Comparison of ENCODE assay signal across 18 mouse cellular contexts in genomic region chr6:82052726-82053118, GRCm38 (mm10). TPM values are rescaled to one million over a fixed set of nuclear protein-coding genes. Genes with fewer than 3 reads are reported as not detected.
DNase-seq lines count a peak whose midpoint lies in the region; ATAC-seq lines count a peak whose summit lies in the region.
"Had no signal": no experiment of that assay in that cellular context is flagged by ENCODE, and none has a peak within 500 bp of the region (broad histone marks: within the 10 kb centered on the region; RNA-seq: fewer than 3 reads in every experiment).

No protein-coding gene starts in this region.

- no peak overlapping the region for H3K4me2 ChIP-seq in intestine, embryonic 15.5 days (replicated peaks)
- no peak overlapping the region for H3K4me2 ChIP-seq in intestine, embryonic 16.5 days (ENCODE audit: low read depth, low read length)
- H3K4me2 ChIP-seq in liver, embryonic 15.5 days, result no peak overlapping the region
- no peak overlapping the region for H3K4me2 ChIP-seq in liver, embryonic 11.5 days
- no peak overlapping the region for H3K4me2 ChIP-seq in embryonic facial prominence, embryonic 14.5 days (ENCODE audit: low read depth, low read length)
- H3K4me2 ChIP-seq: heart, embryonic 15.5 days; midbrain, embryonic 13.5 days had no signal

- no peak for DNase-seq in liver, embryonic 11.5 days (ENCODE audit: low spot score)
- peak; percentile 83 for DNase-seq in embryonic facial prominence, embryonic 14.5 days (ENCODE audit: low spot score)
- peak; percentile 47 for DNase-seq in lung, postnatal 10 days
- no peak for DNase-seq in cerebellum, adult 9-10 months
- DNase-seq: cerebellum, postnatal 36 days; heart, adult 18-20 months; spleen, adult 18-20 months; thymus, postnatal 4 days had no signal

- no peaks in the 10 kb centered on the region for H3K27me3 ChIP-seq in intestine, embryonic 15.5 days (replicated peaks)
- no peaks in the 10 kb centered on the region for H3K27me3 ChIP-seq in intestine, embryonic 16.5 days (replicated peaks; ENCODE audit: control insufficient read depth, insufficient read depth, low read length)
- no peaks in the 10 kb centered on the region for H3K27me3 ChIP-seq in liver, embryonic 15.5 days
- no peaks in the 10 kb centered on the region for H3K27me3 ChIP-seq in liver, embryonic 11.5 days (replicated peaks; ENCODE audit: control insufficient read depth, insufficient read depth, low read length)
- no peaks in the 10 kb centered on the region for H3K27me3 ChIP-seq in embryonic facial prominence, embryonic 14.5 days (replicated peaks; ENCODE audit: control insufficient read depth, insufficient read depth, low read length)
- H3K27me3 ChIP-seq: heart, embryonic 15.5 days had no signal

- H3K4me3 ChIP-seq in intestine, embryonic 15.5 days (replicated peaks), result no peak overlapping the region
- H3K4me3 ChIP-seq in intestine, embryonic 16.5 days (ENCODE audit: low read length), result no peak overlapping the region
- H3K4me3 ChIP-seq in liver, embryonic 15.5 days (replicated peaks), result no peak overlapping the region
- H3K4me3 ChIP-seq in liver, embryonic 11.5 days (ENCODE audit: low read depth, low read length), result no peak overlapping the region
- H3K4me3 ChIP-seq in embryonic facial prominence, embryonic 14.5 days (ENCODE audit: low read depth, low read length), result no peak overlapping the region
- H3K4me3 ChIP-seq: heart, embryonic 15.5 days; hindbrain, embryonic 10.5 days; midbrain, embryonic 13.5 days; myocyte had no signal

- no peaks in the 10 kb centered on the region for H3K9me3 ChIP-seq in intestine, embryonic 15.5 days
- no peaks in the 10 kb centered on the region for H3K9me3 ChIP-seq in intestine, embryonic 16.5 days (ENCODE audit: control insufficient read depth, low read length)
- no peaks in the 10 kb centered on the region for H3K9me3 ChIP-seq in liver, embryonic 15.5 days (replicated peaks)
- H3K9me3 ChIP-seq in liver, embryonic 11.5 days (ENCODE audit: control insufficient read depth, low read length), result no peaks in the 10 kb centered on the region
- H3K9me3 ChIP-seq in embryonic facial prominence, embryonic 14.5 days (ENCODE audit: control insufficient read depth, low read length), result no peaks in the 10 kb centered on the region
- H3K9me3 ChIP-seq: heart, embryonic 15.5 days; hindbrain, embryonic 10.5 days; midbrain, embryonic 13.5 days had no signal

- H3K36me3 ChIP-seq in intestine, embryonic 15.5 days, result no peaks in the 10 kb centered on the region
- no peaks in the 10 kb centered on the region for H3K36me3 ChIP-seq in intestine, embryonic 16.5 days (ENCODE audit: control insufficient read depth, insufficient read depth, low read length)
- H3K36me3 ChIP-seq in liver, embryonic 15.5 days (replicated peaks), result no peaks in the 10 kb centered on the region
- H3K36me3 ChIP-seq in liver, embryonic 11.5 days (ENCODE audit: control insufficient read depth, insufficient read depth, low read length), result no peaks in the 10 kb centered on the region
- no peaks in the 10 kb centered on the region for H3K36me3 ChIP-seq in embryonic facial prominence, embryonic 14.5 days (ENCODE audit: control insufficient read depth, insufficient read depth, low read length)
- H3K36me3 ChIP-seq: heart, embryonic 15.5 days; hindbrain, embryonic 10.5 days; midbrain, embryonic 13.5 days had no signal

- peaks cover 12% of the 10 kb centered on the region; the same call in 1 of the 2 replicates for H3K4me1 ChIP-seq in intestine, embryonic 15.5 days (replicated peaks)
- H3K4me1 ChIP-seq in intestine, embryonic 16.5 days (ENCODE audit: control insufficient read depth, insufficient read depth, low read length), result peaks cover 19% of the 10 kb centered on the region; the same call in 1 of the 2 replicates
- H3K4me1 ChIP-seq in liver, embryonic 15.5 days (replicated peaks), result peaks cover 5% of the 10 kb centered on the region; the same call in 1 of the 2 replicates
- H3K4me1 ChIP-seq in liver, embryonic 11.5 days (replicated peaks; ENCODE audit: control insufficient read depth, insufficient read depth, low read length), result no peaks in the 10 kb centered on the region
- peaks cover 19% of the 10 kb centered on the region for H3K4me1 ChIP-seq in embryonic facial prominence, embryonic 14.5 days (ENCODE audit: control insufficient read depth, insufficient read depth, low read length)
- H3K4me1 ChIP-seq: heart, embryonic 15.5 days; midbrain, embryonic 13.5 days had no signal

- no peak overlapping the region for H3K9ac ChIP-seq in intestine, embryonic 15.5 days
- no peak overlapping the region for H3K9ac ChIP-seq in intestine, embryonic 16.5 days (ENCODE audit: low read depth, low read length)
- H3K9ac ChIP-seq in liver, embryonic 15.5 days, result no peak overlapping the region
- H3K9ac ChIP-seq in liver, embryonic 11.5 days (ENCODE audit: low read depth, low read length), result no peak overlapping the region
- H3K9ac ChIP-seq in embryonic facial prominence, embryonic 14.5 days (ENCODE audit: low read depth, low read length), result no peak overlapping the region
- H3K9ac ChIP-seq: heart, embryonic 15.5 days; midbrain, embryonic 13.5 days had no signal

- ATAC-seq in intestine, embryonic 15.5 days, result no peak
- ATAC-seq in intestine, embryonic 16.5 days, result no peak
- no peak for ATAC-seq in liver, embryonic 15.5 days (ENCODE audit: insufficient read depth)
- no peak for ATAC-seq in liver, embryonic 11.5 days (replicated peaks; ENCODE audit: low FRiP score)
- peak; percentile 42; the same call in 1 of the 2 replicates for ATAC-seq in embryonic facial prominence, embryonic 14.5 days (ENCODE audit: low read depth)
- no peak for ATAC-seq in CD4-positive, CD25-positive, alpha-beta regulatory T cell, adult 4 months
- ATAC-seq: forebrain, embryonic 14.5 days; midbrain, embryonic 13.5 days had no signal

- 0 out of 2 replicates have a peak overlapping the region, but pooled peaks have one; percentile 9 for H3K27ac ChIP-seq in intestine, embryonic 15.5 days
- no peak overlapping the region for H3K27ac ChIP-seq in intestine, embryonic 16.5 days (ENCODE audit: low read length)
- 0 out of 2 replicates have a peak overlapping the region, but pooled peaks have one; percentile 19 for H3K27ac ChIP-seq in liver, embryonic 15.5 days (replicated peaks)
- H3K27ac ChIP-seq in liver, embryonic 11.5 days (ENCODE audit: low read depth, low read length), result no peak overlapping the region
- H3K27ac ChIP-seq in embryonic facial prominence, embryonic 14.5 days (replicated peaks; ENCODE audit: low read depth, low read length), result peak overlapping the region; percentile 42; the same call in 1 of the 2 replicates
- H3K27ac ChIP-seq: heart, embryonic 15.5 days; hindbrain, embryonic 10.5 days; macrophage; midbrain, embryonic 13.5 days had no signal

- 63% methylated on average over 2 of the region's 2 CpGs for WGBS in intestine, embryonic 15.5 days
- 59% methylated on average over 2 of the region's 2 CpGs for WGBS in intestine, embryonic 16.5 days
- 75% methylated on average over 2 of the region's 2 CpGs for WGBS in liver, embryonic 15.5 days (ENCODE audit: insufficient replicate concordance)
- 79% methylated on average over 2 of the region's 2 CpGs for WGBS in liver, embryonic 11.5 days
- 45% methylated on average over 2 of the region's 2 CpGs for WGBS in embryonic facial prominence, embryonic 14.5 days

RNA-seq across cellular contexts. Expression of gene Eva1a, which starts 11.9 kb away (rescaled TPM):
- 16.8 and 19.6 TPM in 2 replicates for polyA plus RNA-seq in intestine, embryonic 15.5 days (2015; fragmentation: Nextera tagmentation; extraction: Ambion mirVana)
- 17.4 and 20.3 TPM in 2 replicates for polyA plus RNA-seq in intestine, embryonic 16.5 days (2015; fragmentation: Nextera tagmentation; extraction: Ambion mirVana)
- polyA plus RNA-seq in liver, embryonic 15.5 days (2015; fragmentation: Nextera tagmentation; extraction: Ambion mirVana), result 9.8 and 11.0 TPM in 2 replicates
- 4.2 and 4.6 TPM in 2 replicates for polyA plus RNA-seq in liver, embryonic 11.5 days (2014; fragmentation: Nextera tagmentation; extraction: Ambion mirVana)
- 10.6 and 11.0 TPM in 2 replicates for polyA plus RNA-seq in embryonic facial prominence, embryonic 14.5 days (2014; fragmentation: Nextera tagmentation; extraction: Ambion mirVana)
- polyA plus RNA-seq in CD4-positive, CD25-positive, alpha-beta regulatory T cell, adult 4 months (2017; shearing (Covaris generic)), result not detected
- polyA plus RNA-seq: macrophage had no signal

Comparison
In these comparisons a context has a peak if more than half of its experiments do, and no peak if none do; other contexts are left out.
1. H3K27ac ChIP-seq: peak in intestine, embryonic 15.5 days (single experiment), liver, embryonic 15.5 days (single experiment) and embryonic facial prominence, embryonic 14.5 days (single experiment); none in intestine, embryonic 16.5 days (single experiment) and liver, embryonic 11.5 days (single experiment).
2. DNase-seq: peak in embryonic facial prominence, embryonic 14.5 days (single experiment) and lung, postnatal 10 days (single experiment); none in liver, embryonic 11.5 days (single experiment) and cerebellum, adult 9-10 months (single experiment).